Mouse (Mus musculus): ENCODE measurements at regions not wholly inside any gene's neighbourhood (a gene's known extent, or its start where the extent isn't known, plus 50 kb on each side); places are given as distances from the start of the nearest gene placed in this dataset.

DNA sequence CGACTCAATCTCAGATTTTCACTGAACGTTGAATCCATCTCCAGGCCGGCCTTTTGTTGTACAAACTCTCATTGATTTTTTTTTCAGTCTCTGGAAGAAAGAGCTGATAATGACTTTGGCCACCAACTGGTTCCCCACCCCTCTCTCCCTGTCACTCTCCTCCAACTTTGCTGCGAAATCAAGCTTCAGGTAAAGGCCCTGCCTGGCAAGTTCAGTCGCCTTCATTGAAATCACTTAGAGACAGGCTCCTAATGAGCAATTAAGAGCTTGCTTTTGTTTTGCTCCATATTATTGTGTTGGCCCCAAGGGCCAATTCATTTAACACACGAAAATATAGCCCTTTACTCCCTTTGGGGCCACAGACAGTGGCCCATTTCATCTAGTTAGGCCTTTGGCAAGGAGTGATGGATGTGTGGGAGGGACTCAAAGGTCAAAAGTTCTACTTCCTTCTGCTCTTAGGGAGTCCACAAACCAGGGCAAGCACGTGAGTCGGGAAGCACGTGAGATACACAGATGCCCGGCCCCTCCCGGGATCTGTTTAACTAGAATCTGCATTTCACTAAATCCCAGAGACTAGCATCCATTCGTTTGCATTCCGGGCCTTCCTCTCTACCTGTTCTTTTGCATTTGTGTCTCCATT lies 120.0 kb downstream of the Dact1 start:
- no peak for DNase-seq (ENCODE audit: low spot score)

DNA sequence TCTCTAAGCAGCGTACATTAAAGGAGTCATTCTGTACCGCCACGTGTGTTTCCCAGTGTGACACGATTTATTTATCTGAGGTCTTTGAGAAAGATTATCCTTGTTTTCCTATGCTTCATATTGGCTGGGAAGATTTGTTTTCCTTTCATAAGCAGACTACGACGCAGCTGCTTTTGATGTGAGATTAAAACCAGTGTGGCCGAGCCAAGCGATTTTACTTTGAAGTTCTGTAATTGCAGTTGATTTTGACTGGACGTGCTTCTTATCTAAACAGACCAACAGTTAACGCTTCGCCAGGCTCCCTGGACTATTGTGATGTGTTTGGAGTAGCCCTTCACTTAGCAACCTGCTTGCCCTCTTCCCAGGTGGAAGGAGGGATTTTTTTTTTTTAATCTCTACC lies 120.6 kb downstream of the Dact1 start:
- DNase-seq (ENCODE audit: low spot score), result no peak

DNA sequence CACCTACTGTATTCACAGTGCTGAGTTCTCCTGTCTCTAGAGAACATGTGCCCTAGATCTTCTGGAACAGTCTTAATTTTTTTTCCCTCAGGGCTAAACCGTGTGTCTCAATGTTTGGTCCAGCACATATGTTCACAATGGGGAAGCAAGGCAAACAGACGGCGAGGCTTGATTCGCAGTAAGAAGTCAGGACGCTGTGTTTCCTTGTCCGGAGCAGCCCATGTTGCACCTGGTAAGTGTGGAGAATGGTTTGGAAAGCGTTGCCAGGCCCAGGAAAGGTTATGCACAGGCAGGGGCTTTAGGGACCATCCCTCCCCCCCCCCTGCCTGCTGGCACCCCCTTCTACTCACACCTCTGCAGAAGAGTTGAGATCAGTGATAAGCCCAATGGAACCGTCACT lies 121.4 kb downstream of the Dact1 start:
- no peak for DNase-seq (ENCODE audit: low spot score)

DNA sequence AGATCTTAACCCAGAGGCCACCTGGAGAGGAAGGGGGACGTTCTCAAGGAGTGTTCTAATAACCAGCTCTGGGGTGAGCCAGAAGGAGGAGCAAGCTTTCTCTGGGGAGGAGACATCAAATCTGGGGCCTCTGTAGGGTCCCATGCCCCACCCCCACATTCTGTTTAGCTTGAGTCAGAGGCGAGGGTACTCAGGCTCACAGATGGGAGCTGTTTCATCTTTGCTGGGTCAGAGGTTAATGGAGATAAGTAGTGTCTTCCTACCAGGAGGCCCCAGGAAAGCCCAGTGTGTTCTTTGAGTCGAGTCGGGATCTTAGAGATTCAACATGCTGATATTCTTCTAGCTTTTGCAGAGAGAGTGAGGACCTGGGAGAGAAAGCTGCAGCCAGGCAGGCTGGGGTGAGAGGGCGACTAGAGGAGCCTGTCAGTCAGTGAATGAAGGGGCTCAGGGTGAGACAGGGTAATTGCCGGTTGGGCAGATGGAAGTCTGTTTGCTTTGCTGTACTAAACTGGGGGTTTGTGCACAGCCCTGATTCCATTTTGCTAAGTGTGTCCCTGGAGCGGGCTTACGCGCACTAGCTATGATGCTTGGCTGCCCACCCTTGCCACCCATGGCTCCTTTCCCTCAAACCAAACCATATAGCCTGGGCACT lies 124.0 kb downstream of the Dact1 start:
- no peak for DNase-seq (ENCODE audit: low spot score)

DNA sequence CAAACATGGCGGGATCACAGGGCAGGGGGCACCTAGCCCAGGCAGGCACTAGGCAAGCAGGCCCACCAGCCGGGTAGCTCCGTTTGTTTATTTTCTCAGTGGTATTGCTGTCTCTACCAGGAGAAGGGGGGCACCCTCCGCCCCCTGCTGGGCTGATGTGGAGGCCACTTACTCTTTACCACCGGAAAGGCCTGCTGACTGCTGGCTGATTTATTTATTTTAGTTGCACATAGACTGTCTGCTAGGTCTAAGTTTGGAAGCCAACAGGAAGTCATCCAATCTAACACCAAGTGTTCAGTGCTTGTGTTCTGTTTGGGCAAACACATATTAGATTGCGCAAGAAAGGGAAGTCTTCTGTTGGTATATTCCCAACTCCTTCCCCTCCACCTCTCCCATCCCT lies 128.6 kb downstream of the Dact1 start:
- DNase-seq (ENCODE audit: low spot score), result no peak

DNA sequence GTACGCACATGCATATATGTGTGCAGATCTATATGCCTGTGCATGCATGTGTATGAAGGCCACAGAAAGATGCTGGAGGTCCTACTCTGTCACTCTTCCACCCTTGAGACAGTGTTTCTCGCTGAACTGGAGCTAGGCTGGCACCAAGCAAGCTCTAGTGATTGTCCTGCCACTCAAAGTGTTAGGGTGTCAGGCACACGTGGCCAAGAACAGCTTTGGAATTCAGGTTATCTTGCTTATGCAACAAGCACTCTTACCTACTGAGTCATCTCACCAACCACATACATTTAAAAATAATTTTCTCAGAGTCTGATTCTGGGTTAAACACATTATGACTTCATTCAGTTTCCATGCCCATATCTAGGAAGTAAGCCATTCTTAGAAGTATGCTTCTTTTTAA lies 131.2 kb downstream of the Dact1 start:
- no peak for DNase-seq (ENCODE audit: low spot score)

DNA sequence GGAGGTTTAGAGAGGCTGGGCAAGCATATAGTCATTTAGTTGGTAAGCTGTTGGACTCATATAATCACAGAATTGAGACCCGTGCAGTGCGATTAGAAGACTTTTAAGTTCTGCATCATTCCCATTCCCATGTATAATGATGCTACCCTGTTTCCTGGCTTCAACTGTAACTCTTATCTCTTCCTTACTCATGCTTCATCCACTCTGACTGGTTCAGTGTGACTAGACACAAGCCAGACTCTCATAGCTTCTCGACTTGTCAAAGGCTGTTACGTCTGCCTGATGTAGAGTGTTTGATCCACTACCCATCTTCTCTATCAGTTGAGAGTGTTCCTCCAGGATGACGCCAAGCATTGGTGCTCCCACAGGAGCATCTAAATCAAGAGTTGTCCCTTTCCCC lies 131.6 kb downstream of the Dact1 start:
- no peak for DNase-seq (ENCODE audit: low spot score)

DNA sequence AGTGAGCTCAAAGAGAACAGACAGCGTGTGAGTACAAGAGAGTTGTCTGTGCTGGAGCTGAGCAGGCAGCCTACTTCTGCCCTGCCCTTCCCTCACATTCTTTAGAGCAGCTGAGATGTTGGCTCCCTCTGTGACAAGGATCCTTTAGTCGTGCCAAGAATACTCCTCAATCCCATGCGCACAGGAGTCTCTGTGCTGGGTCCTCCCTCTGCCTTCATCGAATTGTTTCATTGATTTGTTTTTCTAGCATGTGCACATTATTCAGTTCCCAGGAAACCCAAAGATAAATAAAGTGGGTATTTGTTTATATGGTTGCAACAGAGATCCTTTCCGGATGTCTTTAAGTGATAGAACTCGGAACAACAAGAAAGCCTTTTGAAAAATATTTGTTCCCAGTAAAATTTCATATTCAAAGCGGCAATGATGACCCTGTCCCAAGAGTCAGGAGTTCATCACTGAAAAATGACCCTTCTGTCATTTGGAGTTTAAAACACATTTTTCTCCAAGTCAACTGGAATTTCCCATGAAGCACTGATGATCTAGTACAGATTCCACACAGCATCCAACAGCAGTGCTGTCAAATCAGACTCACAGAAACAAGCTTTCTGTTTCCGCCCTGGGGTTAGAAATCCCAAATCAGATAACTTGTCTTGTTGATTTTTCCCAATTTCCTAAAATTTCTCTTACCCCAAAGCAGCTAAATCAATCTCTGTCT lies 136.7 kb downstream of the Dact1 start:
- DNase-seq (ENCODE audit: low spot score), result no peak

DNA sequence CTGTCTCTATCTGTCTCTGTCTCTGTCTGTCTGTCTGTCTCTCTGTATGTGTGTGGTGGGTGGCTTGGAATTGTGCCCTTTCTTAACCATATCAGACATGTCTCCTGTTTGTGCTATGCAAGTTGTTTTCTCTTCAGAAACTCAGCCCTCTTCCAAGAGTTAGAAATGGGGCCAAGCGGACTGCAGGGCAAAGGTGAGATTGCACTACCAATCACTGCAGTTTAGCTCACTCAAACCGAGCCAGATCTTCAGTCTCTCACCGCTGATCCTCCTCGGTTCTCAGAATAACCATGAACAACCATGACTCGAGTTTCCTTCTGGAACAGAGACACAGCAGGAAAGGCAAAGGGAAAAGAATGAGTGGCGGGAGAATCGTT lies 137.2 kb downstream of the Dact1 start:
- no peak for DNase-seq (ENCODE audit: low spot score)

DNA sequence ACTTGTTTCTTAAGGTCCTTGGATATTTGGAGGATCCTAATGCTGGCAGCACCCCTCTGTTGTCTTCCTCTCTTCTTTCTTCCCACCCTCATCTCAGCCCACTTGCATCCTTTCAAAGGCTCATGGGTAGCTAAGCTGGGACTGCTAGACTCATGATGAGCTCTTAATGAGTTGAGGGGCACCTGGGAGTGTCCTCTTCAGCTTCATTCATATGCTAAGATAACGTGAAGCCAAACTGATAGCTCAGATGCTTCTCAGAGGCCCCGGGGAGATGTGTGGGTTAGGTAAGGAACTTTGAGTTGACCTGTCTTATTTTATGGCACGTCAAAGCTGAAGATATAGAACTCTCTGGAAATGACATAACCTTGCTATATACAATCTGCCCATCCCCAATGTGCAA lies 139.3 kb downstream of the Dact1 start:
- no peak for DNase-seq (ENCODE audit: low spot score)

DNA sequence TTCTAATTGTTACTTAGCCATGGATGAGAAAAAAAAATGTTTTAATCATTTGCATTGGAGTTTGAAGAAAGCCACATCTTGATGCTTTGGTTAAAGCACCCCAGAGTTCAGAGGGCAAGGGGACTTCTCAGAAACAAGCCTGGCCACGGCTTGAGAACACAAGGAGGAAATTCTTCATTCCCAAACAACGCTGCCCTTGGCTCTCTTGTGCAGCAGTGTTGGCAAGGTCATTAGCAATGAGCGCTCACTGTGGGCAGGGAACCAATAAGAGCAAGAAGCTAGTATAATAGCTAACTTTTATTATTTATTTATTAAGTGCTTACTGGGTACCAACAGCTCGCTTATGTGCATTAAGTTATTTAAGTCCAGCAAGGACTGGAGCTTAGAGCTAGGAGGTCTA lies 140.4 kb downstream of the Dact1 start:
- no peak for DNase-seq (ENCODE audit: low spot score)

DNA sequence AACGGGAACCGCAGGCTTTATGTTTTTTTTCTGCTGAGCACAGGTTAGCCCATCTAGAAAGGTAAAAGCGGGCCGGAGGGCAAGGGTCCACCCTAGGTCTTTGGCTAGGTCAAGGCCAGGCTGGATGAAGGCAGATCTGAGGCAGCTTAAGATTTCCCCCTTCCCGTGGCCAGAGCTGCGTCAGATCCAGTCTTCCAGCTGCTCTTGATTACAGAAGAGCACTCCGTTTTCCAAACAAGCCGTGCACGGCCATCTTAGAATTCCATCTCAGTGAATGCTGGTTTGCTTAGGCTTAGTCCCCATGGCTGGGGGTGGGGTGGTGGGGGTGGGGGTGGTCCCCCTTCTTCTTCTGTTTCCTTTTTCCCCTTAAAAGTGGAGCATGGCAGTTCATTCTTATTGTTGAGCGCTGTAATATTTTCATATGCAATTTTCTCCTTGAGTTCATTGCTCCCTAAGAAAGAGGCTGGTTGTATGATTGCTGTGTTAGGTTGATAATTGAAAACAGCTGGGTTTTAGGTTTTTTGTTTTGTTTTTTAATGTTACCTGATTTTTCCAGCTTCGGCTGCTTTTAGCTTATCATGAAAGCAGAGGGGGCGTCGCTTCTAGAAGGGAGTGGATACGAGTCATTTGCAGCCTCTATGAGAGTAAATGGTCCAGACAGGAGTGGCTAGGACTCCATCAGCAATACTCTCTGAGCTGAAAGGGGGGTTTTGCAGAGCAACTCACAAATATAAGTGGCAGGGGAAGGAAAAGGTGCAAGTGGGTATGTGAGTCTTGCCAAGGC lies 141.2 kb downstream of the Dact1 start:
- no peak for DNase-seq (ENCODE audit: low spot score)

DNA sequence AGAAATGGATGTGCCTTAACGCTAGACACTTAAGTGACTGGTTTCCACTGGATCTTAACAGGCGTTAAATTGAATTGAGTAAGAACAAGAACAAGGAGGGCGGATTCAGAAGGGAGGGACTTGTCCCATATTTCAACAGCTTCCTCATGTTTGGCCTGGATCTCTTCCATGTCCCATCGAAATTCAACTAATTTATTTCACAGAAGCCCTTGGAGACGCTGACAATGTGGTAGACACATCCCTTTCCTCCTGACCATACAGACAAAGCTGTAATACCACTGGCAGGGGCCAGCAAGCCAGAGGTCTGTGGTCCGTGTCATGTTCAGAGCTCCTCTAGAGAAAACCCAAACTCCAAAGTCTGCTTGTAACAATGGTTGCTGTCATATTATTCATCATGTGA lies 147.2 kb downstream of the Dact1 start:
- no peak for DNase-seq (ENCODE audit: low spot score)

DNA sequence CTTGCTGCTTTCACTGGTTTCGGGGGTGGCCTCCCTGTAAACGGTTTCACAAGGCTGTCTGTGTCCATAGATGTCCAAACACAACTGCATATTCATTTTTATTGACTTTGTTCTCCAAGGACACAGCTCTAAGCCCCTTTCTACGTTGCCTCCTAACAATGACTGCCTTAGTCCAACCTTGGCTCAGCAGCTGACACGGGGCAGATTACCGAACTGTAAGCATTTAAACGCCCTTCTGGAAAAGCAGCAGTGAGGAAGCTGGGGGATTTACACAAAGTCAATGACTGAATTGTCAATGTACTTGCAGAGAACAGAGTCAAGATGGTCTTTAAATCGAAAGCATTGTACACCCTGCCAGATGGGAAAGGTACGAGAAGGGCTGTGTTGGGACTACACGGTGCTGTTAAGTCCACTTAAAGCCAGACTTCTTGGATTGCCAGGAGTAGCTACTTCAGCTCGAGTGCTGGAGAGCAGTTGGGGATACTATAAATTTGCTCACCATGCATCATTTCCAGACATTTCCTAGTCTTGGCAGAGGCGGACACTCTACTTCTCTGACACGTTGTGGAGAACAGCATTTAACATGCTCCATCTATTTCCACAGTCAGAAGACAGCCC lies 149.0 kb downstream of the Dact1 start:
- no peak for DNase-seq (ENCODE audit: low spot score)

DNA sequence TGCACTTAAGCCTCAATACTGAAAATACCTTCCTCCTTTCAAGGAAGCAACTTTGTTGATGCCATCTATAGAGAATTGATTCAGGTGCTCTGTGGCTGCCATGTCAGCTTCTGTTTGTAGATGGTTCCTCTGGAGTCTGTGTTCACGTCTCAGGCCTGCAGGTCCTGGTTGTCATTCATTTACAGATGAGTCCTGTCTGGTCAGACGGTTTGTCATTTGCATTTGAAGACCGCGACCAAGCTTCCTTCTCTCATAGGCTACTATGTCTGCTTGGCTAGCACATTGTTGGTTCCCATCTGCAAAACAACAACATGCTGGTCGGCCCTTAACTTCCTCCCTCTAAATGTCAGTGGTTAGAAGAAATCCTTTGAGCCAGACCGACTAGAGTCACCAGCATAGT lies 151.0 kb downstream of the Dact1 start:
- no peak for DNase-seq (ENCODE audit: low spot score)

DNA sequence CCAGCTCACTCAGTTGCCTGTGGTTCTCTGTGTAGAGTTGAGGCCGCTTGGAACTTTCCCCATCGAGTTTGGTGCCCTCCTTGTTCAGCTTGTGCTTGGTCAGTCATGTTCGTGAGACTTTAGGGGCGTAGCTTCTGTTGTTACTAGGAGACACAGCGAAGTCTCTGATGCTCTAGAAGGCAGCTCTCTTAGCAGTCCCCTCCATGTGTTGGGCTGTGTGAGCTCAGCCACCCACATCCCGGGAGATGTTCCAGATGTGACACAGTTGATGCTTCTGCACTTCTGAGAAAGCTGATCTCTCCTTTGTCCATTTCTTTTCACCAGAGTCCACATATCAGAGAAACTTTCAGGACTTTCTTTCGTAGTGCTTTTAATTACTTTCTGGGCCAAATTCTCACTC lies 158.1 kb downstream of the Dact1 start:
- DNase-seq (ENCODE audit: low spot score), result no peak

DNA sequence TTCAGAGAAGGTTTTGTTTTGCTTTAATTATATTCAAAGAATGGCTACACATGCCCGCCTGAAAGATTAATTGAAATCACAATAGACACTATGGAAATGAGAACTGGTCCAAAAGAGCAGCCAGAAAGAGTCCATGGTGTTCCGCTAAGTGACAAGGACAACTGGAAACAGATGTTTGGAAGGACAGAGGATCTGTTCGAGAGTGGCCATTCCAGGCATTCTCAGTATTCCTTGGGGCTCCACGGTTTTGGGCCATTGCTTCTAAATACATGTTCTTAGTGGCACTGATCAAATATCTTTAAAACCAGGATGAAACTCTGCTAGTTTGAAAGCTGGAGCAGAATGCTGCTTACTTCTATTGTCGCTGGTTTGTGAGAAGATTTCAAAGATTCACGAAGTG lies 158.6 kb downstream of the Dact1 start:
- no peak for DNase-seq (ENCODE audit: low spot score)

DNA sequence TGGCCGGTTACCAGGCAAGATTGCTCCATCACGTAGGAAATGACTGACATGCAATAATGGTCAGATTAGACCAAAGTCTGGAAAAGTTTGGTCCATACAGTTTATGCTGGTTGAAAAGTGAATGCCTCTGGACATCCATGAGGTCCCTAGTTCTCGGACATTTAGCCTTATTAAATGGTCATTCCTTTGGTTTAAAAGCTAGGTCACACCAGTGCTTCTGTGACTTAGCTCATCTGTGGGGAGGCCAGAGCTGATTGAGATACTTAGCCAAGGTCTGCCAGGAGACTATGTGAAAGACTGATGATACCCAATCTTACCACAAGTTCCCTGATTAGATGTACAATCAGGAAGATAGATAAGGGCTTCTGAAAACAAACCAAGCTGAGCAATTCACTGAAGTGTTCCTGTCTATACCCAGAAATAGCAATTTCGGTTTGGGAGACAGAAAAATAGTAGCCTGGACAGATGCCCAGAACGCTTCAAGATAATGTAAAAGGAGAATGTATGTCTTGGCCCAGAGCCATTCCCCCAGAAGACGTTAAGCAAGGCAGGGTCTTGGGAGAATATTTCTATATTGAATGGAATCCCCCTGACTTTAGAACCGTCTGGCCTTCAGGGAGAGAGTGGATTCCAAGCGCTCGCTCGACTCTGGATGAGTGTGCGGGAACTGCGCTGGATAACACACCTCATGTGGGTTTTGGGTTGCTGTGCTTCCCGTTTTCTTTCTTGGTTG lies 161.5 kb downstream of the Dact1 start:
- no peak for DNase-seq (ENCODE audit: low spot score)

DNA sequence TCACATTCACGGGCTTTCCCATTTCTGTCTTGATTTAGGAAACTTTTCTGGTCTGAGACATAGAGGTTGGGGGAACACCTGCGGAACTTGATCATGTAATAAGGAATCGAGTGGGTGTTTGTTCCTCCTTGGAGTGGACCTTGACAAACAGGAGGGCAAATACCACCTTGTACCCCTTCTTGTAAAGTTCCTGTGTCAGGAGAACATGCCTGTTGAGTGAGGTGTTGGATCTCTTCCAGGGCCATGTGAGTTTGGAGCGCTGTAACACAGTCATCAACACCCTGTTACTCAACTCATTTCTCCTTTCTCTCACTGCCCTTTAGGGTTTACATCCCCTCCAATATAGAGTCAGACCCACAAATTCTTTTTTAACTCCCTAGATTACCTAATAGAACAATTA lies 162.0 kb downstream of the Dact1 start:
- DNase-seq (ENCODE audit: low spot score), result no peak

DNA sequence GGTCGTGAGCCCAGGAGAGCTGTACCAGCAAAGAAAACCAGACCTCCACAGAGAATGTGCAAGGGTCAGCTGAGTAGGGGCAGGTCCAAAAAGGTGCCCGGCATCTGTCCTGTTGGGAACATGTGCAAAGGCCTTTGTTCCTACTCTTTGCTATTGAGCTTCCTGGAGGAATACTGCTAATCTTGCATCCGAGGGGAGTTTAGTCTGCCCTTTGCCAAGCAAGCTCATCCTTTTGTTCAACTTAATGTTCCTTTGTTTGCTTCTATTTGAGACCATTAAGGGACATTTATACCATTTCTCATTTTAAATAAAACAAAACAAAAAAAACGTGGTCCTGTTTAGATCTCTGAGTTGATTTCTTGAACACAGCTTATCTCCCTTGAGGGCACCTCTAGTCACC lies 166.6 kb downstream of the Dact1 start:
- no peak for DNase-seq (ENCODE audit: low spot score)

DNA sequence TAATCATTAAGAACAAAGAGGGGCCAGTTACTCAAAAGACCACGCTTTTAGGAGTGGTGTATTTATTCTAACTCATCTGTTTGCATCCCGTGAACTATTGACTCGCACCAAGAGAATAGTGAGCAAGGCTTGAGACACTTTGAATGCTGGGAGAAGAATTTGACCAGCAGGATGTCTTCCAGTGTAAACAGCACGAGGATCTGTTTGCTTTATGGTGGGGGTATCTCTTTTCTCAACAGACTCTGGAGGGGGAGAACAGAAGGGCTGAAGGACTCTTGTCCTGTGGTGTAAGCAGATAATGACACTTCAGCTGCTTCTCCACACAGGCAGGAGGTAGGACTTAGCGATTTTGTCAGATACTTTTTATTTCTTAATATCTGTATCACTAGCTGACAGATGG lies 168.0 kb downstream of the Dact1 start:
- no peak for DNase-seq (ENCODE audit: low spot score)

DNA sequence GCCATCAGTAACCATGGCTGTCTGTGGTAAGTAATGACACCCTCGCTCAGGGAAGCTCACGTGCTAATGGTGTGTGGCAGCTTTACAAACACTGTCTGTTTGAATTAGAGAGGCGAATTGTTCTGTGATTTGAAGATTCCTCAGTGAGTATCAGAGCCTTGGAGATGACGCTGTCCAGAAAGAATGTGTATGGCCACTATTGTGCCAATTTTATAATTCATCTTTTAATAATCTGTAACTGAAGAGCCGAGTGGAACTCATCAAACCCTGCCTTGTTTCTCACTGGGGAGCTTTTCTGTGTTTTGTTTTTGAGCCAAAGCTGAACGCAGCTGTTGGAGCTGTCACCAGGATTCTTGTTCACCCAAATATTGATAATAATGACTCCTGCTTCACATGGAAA lies 171.7 kb downstream of the Dact1 start:
- DNase-seq (ENCODE audit: low spot score), result no peak

All from ovary, postnatal 10 days (tissue).